Mouse (Mus musculus): ENCODE results near the gene Rb1. TPM values are rescaled to one million over a fixed set of nuclear protein-coding genes. Genes with fewer than 3 reads are reported as not detected.
A peak's percentile ranks its signal among the peaks of the same experiment; 100 is the strongest.

Rb1 gene
- total and polyA plus RNA-seq, 2 experiments from 2014 or later: 7.7 to 9.1 TPM

DNA sequence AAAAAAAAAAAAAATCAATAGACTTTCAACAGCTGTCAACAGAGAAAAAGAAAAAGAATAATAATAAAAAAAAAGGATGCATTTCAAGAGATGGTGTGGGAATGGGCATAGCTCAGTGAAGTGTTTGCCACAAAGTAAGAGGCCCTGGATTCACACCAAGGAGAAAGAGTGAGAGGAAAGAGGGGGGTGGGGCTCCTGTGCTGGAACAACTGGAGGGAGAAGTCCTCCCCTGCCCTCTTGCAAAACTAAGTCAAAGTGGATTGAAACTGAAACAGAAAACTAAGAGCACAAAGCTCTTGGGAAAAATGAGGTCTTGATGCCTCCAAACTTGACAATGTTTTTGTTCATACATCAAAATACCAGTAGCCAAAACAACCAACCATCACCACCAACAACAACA is 116.4 kb downstream of the Rb1 start:
- DNase-seq (ENCODE audit: low spot score) (no peak), ATAC-seq (ENCODE audit: insufficient read depth, low read depth) (no peak)
- no peak overlapping the region for H3K27ac ChIP-seq (ENCODE audit: low read depth)
- 0 out of 2 replicates have a peak, but pooled peaks cover 4% of the 10 kb centered on the region for H3K36me3 ChIP-seq (replicated peaks; ENCODE audit: control insufficient read depth, insufficient read depth, low read length)
- H3K9ac ChIP-seq (replicated peaks; ENCODE audit: low read depth, low read length): no peak overlapping the region
- H3K27me3 ChIP-seq (ENCODE audit: control insufficient read depth, insufficient read depth, low read length): no peaks in the 10 kb centered on the region
- no peaks in the 10 kb centered on the region for H3K4me1 ChIP-seq (ENCODE audit: control insufficient read depth, insufficient read depth)
- H3K9me3 ChIP-seq (replicated peaks; ENCODE audit: control insufficient read depth, low read length): no peaks in the 10 kb centered on the region
- no peak overlapping the region for H3K4me2 ChIP-seq (ENCODE audit: low read depth, low read length)
- no peak overlapping the region for H3K4me3 ChIP-seq (ENCODE audit: low read depth, low read length)
- TF ChIP-seq EP300 (IDR thresholded peaks at IDR 0.05; ENCODE audit: low read depth) (no peak), CTCF (IDR thresholded peaks at IDR 0.05; ENCODE audit: low read depth) (no peak)

DNA sequence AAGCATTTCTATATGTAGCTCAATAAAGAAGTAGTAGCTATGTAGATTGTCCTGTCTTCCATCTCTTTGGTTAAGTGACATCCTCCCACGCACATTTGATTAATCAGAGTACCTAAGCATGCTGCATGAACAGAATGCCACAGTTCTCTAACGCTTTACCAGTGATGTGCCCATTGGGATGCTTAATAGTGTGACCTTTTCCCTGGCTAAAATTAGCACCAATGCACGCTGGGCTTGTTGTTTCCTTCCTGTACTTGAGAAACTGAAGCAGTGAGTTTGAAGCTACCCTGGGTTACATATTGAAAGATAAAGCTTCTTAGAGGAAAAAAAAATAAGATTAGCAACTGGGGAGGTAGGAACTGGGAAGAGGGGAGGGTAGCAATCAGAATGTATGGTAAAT is 121.6 kb downstream of the Rb1 start:
- Histone ChIP-seq H3K4me1 (ENCODE audit: control insufficient read depth, insufficient read depth) (peaks cover 3% of the 10 kb centered on the region; the same call in 1 of the 2 replicates), H3K9ac (replicated peaks; ENCODE audit: low read depth, low read length) (no peak overlapping the region), H3K27me3 (ENCODE audit: control insufficient read depth, insufficient read depth, low read length) (no peaks in the 10 kb centered on the region), H3K4me3 (ENCODE audit: low read depth, low read length) (no peak overlapping the region), H3K27ac (ENCODE audit: low read depth) (no peak overlapping the region), H3K9me3 (replicated peaks; ENCODE audit: control insufficient read depth, low read length) (no peaks in the 10 kb centered on the region), H3K36me3 (replicated peaks; ENCODE audit: control insufficient read depth, insufficient read depth, low read length) (0 out of 2 replicates have a peak, but pooled peaks cover 4% of the 10 kb centered on the region), H3K4me2 (ENCODE audit: low read depth, low read length) (no peak overlapping the region)
- 30% methylated on average over 3 of the region's 3 CpGs for WGBS
- DNase-seq (ENCODE audit: low spot score): no peak
- no peak for TF ChIP-seq CTCF (IDR thresholded peaks at IDR 0.05; ENCODE audit: low read depth)
- no peak for TF ChIP-seq EP300 (IDR thresholded peaks at IDR 0.05; ENCODE audit: low read depth)
- ATAC-seq (ENCODE audit: insufficient read depth, low read depth): no peak

DNA sequence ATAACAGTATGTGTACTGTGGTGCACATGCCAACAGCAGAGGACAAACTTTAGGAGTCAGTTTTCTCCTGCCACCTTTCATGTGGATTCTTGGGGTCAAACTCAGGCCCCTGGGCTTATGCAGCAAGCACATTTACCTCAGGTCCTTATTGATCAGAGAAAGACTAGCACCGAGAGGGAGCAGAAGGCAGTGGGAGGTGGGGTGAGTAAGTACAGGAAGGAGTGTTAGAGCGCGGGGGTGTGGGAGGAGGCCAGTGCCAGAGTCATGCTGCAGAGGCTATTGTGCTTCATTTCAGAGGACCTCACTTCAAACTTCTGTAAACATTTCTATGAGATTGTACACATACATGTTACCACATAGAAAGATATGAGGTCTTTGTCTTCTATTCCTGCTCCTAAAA is 124.2 kb downstream of the Rb1 start:
- H3K4me2 ChIP-seq (ENCODE audit: low read depth, low read length): no peak overlapping the region
- H3K9me3 ChIP-seq (replicated peaks; ENCODE audit: control insufficient read depth, low read length): no peaks in the 10 kb centered on the region
- no peaks in the 10 kb centered on the region for H3K27me3 ChIP-seq (ENCODE audit: control insufficient read depth, insufficient read depth, low read length)
- peaks cover 21% of the 10 kb centered on the region; the same call in 1 of the 2 replicates for H3K36me3 ChIP-seq (replicated peaks; ENCODE audit: control insufficient read depth, insufficient read depth, low read length)
- peaks cover 3% of the 10 kb centered on the region; the same call in 1 of the 2 replicates for H3K4me1 ChIP-seq (ENCODE audit: control insufficient read depth, insufficient read depth)
- no peak overlapping the region for H3K9ac ChIP-seq (replicated peaks; ENCODE audit: low read depth, low read length)
- H3K4me3 ChIP-seq (ENCODE audit: low read depth, low read length): no peak overlapping the region
- 35% methylated on average over 3 of the region's 3 CpGs for WGBS
- DNase-seq (ENCODE audit: low spot score): no peak
- no peak for ATAC-seq (ENCODE audit: insufficient read depth, low read depth)
- TF ChIP-seq CTCF (IDR thresholded peaks at IDR 0.05; ENCODE audit: low read depth): no peak
- TF ChIP-seq EP300 (IDR thresholded peaks at IDR 0.05; ENCODE audit: low read depth): no peak
- no peak overlapping the region for H3K27ac ChIP-seq (ENCODE audit: low read depth)

DNA sequence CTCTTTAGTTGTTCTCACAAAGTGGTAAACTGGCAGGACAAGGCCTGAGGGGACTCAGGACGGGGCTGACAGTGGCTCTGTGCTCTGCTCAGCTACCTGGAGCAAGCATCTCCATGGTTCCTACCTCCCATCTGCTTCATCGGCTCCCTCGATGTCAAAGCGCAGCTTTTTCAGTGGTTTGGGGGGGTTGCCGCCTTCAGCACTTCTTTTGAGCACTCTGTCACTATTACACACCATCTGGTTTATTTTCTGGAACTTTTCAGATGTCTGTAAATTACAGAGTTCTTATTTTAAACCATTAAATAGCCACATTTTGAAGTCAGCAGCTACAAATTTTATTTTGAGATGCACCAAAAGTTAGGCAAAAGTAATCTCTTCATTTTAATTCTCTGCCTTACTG is 126.6 kb downstream of the Rb1 start:
- Histone ChIP-seq H3K4me3 (ENCODE audit: low read depth, low read length) (no peak overlapping the region), H3K9me3 (replicated peaks; ENCODE audit: control insufficient read depth, low read length) (no peaks in the 10 kb centered on the region; the same call in 1 of the 2 replicates), H3K4me1 (ENCODE audit: control insufficient read depth, insufficient read depth) (peaks cover 3% of the 10 kb centered on the region; the same call in 1 of the 2 replicates), H3K27me3 (ENCODE audit: control insufficient read depth, insufficient read depth, low read length) (no peaks in the 10 kb centered on the region), H3K36me3 (replicated peaks; ENCODE audit: control insufficient read depth, insufficient read depth, low read length) (peaks cover 21% of the 10 kb centered on the region; the same call in 1 of the 2 replicates), H3K27ac (ENCODE audit: low read depth) (no peak overlapping the region), H3K4me2 (ENCODE audit: low read depth, low read length) (no peak overlapping the region), H3K9ac (replicated peaks; ENCODE audit: low read depth, low read length) (no peak overlapping the region)
- ATAC-seq (ENCODE audit: insufficient read depth, low read depth) (no peak), DNase-seq (ENCODE audit: low spot score) (no peak)
- TF ChIP-seq CTCF (IDR thresholded peaks at IDR 0.05; ENCODE audit: low read depth): no peak
- TF ChIP-seq EP300 (IDR thresholded peaks at IDR 0.05; ENCODE audit: low read depth): no peak
- WGBS: 82% methylated on average over 5 of the region's 5 CpGs

DNA sequence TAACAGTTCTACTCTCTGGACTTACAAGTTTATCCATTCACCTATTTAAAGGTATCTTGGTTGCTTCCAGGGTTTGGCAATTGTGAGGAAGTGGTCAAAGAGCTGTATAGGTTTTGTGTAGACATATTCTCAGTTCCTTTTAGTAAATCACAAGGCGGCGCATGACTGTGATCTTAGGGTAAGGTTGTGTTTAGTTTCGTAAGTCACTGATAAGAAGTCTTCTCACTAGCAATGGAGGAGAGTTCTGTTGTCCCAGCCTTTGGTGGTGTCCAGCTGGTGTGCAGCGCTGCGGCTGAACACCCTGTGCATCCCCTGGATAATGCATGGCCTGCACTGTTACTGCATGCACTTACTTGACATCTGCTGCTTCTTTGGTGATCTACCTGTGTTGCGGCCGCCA is 138.7 kb downstream of the Rb1 start:
- WGBS: 89% methylated on average over 7 of the region's 7 CpGs
- H3K9ac ChIP-seq (replicated peaks; ENCODE audit: low read depth, low read length): no peak overlapping the region
- DNase-seq (ENCODE audit: low spot score) (no peak), ATAC-seq (ENCODE audit: insufficient read depth, low read depth) (no peak)
- H3K4me1 ChIP-seq (ENCODE audit: control insufficient read depth, insufficient read depth): no peaks in the 10 kb centered on the region
- no peaks in the 10 kb centered on the region for H3K27me3 ChIP-seq (ENCODE audit: control insufficient read depth, insufficient read depth, low read length)
- peaks cover 6% of the 10 kb centered on the region; the same call in 1 of the 2 replicates for H3K9me3 ChIP-seq (replicated peaks; ENCODE audit: control insufficient read depth, low read length)
- no peak overlapping the region for H3K4me3 ChIP-seq (ENCODE audit: low read depth, low read length)
- H3K27ac ChIP-seq (ENCODE audit: low read depth): no peak overlapping the region
- no peak overlapping the region for H3K4me2 ChIP-seq (ENCODE audit: low read depth, low read length)
- TF ChIP-seq CTCF (IDR thresholded peaks at IDR 0.05; ENCODE audit: low read depth): no peak
- TF ChIP-seq EP300 (IDR thresholded peaks at IDR 0.05; ENCODE audit: low read depth): no peak
- peaks cover 28% of the 10 kb centered on the region for H3K36me3 ChIP-seq (replicated peaks; ENCODE audit: control insufficient read depth, insufficient read depth, low read length)

DNA sequence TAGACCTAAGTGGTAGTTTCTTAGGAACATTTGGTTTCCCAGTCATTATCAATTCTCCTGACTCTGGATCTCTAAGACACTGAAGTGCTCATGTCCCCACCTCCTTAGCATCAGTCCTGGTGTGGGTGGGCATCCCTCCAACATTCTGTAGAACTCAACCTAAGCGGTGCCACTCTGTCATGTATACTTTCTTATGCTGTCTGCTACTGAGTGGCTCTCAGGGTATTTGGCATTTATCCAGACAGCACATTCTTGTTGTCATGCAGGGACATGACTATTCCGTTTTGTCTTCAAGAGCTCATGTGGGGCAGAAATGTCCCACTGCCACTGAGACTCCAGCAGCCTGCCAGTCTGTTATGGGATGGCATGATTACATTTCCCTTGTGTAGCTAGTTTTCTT is 144.5 kb downstream of the Rb1 start:
- no peak overlapping the region for H3K4me3 ChIP-seq (ENCODE audit: low read depth, low read length)
- H3K4me2 ChIP-seq (ENCODE audit: low read depth, low read length): no peak overlapping the region
- peaks cover 39% of the 10 kb centered on the region for H3K36me3 ChIP-seq (replicated peaks; ENCODE audit: control insufficient read depth, insufficient read depth, low read length)
- no peaks in the 10 kb centered on the region for H3K27me3 ChIP-seq (ENCODE audit: control insufficient read depth, insufficient read depth, low read length)
- 23% methylated on average over 2 of the region's 2 CpGs for WGBS
- H3K27ac ChIP-seq (ENCODE audit: low read depth): no peak overlapping the region
- TF ChIP-seq CTCF (IDR thresholded peaks at IDR 0.05; ENCODE audit: low read depth) (no peak), EP300 (IDR thresholded peaks at IDR 0.05; ENCODE audit: low read depth) (no peak)
- H3K4me1 ChIP-seq (ENCODE audit: control insufficient read depth, insufficient read depth): 0 out of 2 replicates have a peak, but pooled peaks cover 5% of the 10 kb centered on the region
- no peak overlapping the region for H3K9ac ChIP-seq (replicated peaks; ENCODE audit: low read depth, low read length)
- peak; percentile 57; the same call in 1 of the 2 replicates for ATAC-seq (ENCODE audit: insufficient read depth, low read depth)
- H3K9me3 ChIP-seq (replicated peaks; ENCODE audit: control insufficient read depth, low read length): peaks cover 6% of the 10 kb centered on the region; the same call in 1 of the 2 replicates
- DNase-seq (ENCODE audit: low spot score): peak; percentile 43

Measured in heart, postnatal 0 days (tissue).